Mouse (Mus musculus) CH12.LX (cell line): ENCODE measurements around the gene Gm9999. TPM values are rescaled to one million over a fixed set of nuclear protein-coding genes. Genes with fewer than 3 reads are reported as not detected.

ENCODE experiments used
- DNase-seq: peaks from one replicate; pipeline ENCODE4 v3.0.0-alpha.2; 2013; ENCODE audit errors: extremely low read depth
- H3K27ac ChIP-seq: 2 replicates; pipeline ENCODE4 v1.5.1; 2012; ENCODE audit warnings: low read depth, mild to moderate bottlenecking, control low read depth, moderate library complexity; ENCODE audit not compliant: insufficient read depth
- H3K27me3 ChIP-seq: replicated peaks from 2 replicates; pipeline ENCODE3; 2012; ENCODE audit warnings: inconsistent platforms
- H3K36me3 ChIP-seq, 2 experiments: replicated peaks in 1 of 2; 2 replicates each; pipeline versions ENCODE3 to v1.6.1; 2012; ENCODE audit warnings: inconsistent platforms in 1 of 2, low read length in 1 of 2, mild to moderate bottlenecking in 1 of 2, mixed read lengths in 1 of 2, moderate library complexity in 1 of 2; ENCODE audit not compliant: control insufficient read depth in 1 of 2, insufficient read depth in 1 of 2
- H3K4me1 ChIP-seq, 2 experiments: 2 replicates each; pipeline ENCODE4 v1.6.1; 2012; ENCODE audit warnings: inconsistent platforms in 1 of 2, moderate library complexity in 1 of 2; ENCODE audit not compliant: insufficient read depth in 2 of 2, control insufficient read depth in 1 of 2
- H3K4me2 ChIP-seq: 2 replicates; pipeline ENCODE4 v1.6.1; 2012; ENCODE audit warnings: low read depth, mild to moderate bottlenecking, control low read depth; ENCODE audit not compliant: poor library complexity, insufficient read depth, severe bottlenecking
- H3K4me3 ChIP-seq, 3 experiments: fragments of 150-350 bp in 1 of 3; sonication (generic) in 1 of 3; replicated peaks in 1 of 3; 2 replicates each; pipeline versions ENCODE3 to v1.5.1; 2011 to 2012; ENCODE audit warnings: low read depth in 2 of 3, low read length in 2 of 3, mild to moderate bottlenecking in 2 of 3, moderate library complexity in 2 of 3, control low read depth in 1 of 3, improper control_type of control experiment in 1 of 3, inconsistent platforms in 1 of 3, mixed read lengths in 1 of 3; ENCODE audit not compliant: poor library complexity in 1 of 3
- H3K79me2 ChIP-seq: replicated peaks from 2 replicates; pipeline ENCODE4 v1.6.1; 2012; ENCODE audit warnings: mild to moderate bottlenecking, moderate library complexity; ENCODE audit not compliant: control insufficient read depth, poor library complexity, insufficient read depth, severe bottlenecking; ENCODE audit errors: extremely low read depth
- H3K9ac ChIP-seq: 2 replicates; pipeline ENCODE4 v1.6.1; 2012; ENCODE audit warnings: low read depth, mild to moderate bottlenecking, control low read depth, moderate library complexity; ENCODE audit not compliant: insufficient read depth
- H3K9me3 ChIP-seq: replicated peaks from 2 replicates; pipeline ENCODE3; 2012; ENCODE audit warnings: low read length, inconsistent platforms, mixed read lengths
- ELF1 ChIP-seq: IDR thresholded peaks from 2 replicates; pipeline ENCODE4 v1.6.1; 2014; ENCODE audit warnings: low read depth, mild to moderate bottlenecking, inconsistent platforms, low read length, improper control_type of control experiment
- EP300 ChIP-seq: IDR thresholded peaks from 2 replicates; pipeline ENCODE4 v1.6.1; 2011; ENCODE audit warnings: low read length, improper control_type of control experiment
- ETS1 ChIP-seq: conservative IDR thresholded peaks from 2 replicates; pipeline ENCODE4 v1.6.1; 2012; ENCODE audit warnings: low read depth, mild to moderate bottlenecking, inconsistent platforms, low read length, improper control_type of control experiment, moderate library complexity
- GABPA ChIP-seq: IDR thresholded peaks from 2 replicates; pipeline ENCODE4 v1.6.1; 2012; ENCODE audit warnings: low read depth, low read length, improper control_type of control experiment, inconsistent platforms; ENCODE audit not compliant: insufficient replicate concordance
- JUN ChIP-seq: IDR thresholded peaks from 2 replicates; pipeline ENCODE4 v1.6.1; 2011; ENCODE audit warnings: low read depth, mild to moderate bottlenecking, low read length, improper control_type of control experiment, moderate library complexity; ENCODE audit not compliant: insufficient read depth
- JUND ChIP-seq: conservative IDR thresholded peaks from 2 replicates; pipeline ENCODE4 v1.6.1; 2011; ENCODE audit warnings: low read depth, low read length, improper control_type of control experiment
- MEF2A ChIP-seq: IDR thresholded peaks from 2 replicates; pipeline ENCODE4 v1.6.1; 2014; ENCODE audit warnings: low read depth, mild to moderate bottlenecking, inconsistent platforms, low read length, improper control_type of control experiment, borderline replicate concordance
- MXI1 ChIP-seq: IDR thresholded peaks from 2 replicates; pipeline ENCODE4 v1.6.1; 2011; ENCODE audit warnings: mild to moderate bottlenecking, low read depth, low read length, improper control_type of control experiment
- NELFE ChIP-seq: IDR thresholded peaks from 2 replicates; pipeline ENCODE4 v1.6.1; 2011; ENCODE audit warnings: low read depth, low read length, improper control_type of control experiment
- NRF1 ChIP-seq: IDR thresholded peaks from 2 replicates; pipeline ENCODE4 v1.6.1; 2014; ENCODE audit warnings: low read depth, mild to moderate bottlenecking, inconsistent platforms, low read length, improper control_type of control experiment, moderate library complexity
- PAX5 ChIP-seq: IDR thresholded peaks from 2 replicates; pipeline ENCODE4 v1.6.1; 2012; ENCODE audit warnings: low read length, inconsistent platforms, mixed read lengths
- POLR2A ChIP-seq: IDR thresholded peaks from 2 replicates; pipeline ENCODE4 v1.6.1; 2011; ENCODE audit warnings: low read depth, mild to moderate bottlenecking, improper control_type of control experiment, low read length
- RAD21 ChIP-seq: IDR thresholded peaks from 2 replicates; pipeline ENCODE4 v1.6.1; 2011; ENCODE audit warnings: low read depth, mild to moderate bottlenecking, low read length, improper control_type of control experiment, moderate library complexity
- RCOR1 ChIP-seq: conservative IDR thresholded peaks from 2 replicates; pipeline ENCODE4 v1.6.1; 2012; ENCODE audit warnings: low read depth, mild to moderate bottlenecking, inconsistent platforms, low read length, improper control_type of control experiment
- UBTF ChIP-seq: IDR thresholded peaks from 2 replicates; pipeline ENCODE4 v1.6.1; 2012; ENCODE audit warnings: low read depth, mild to moderate bottlenecking, inconsistent platforms, low read length, improper control_type of control experiment, moderate library complexity
- USF2 ChIP-seq: conservative IDR thresholded peaks from 2 replicates; pipeline ENCODE4 v1.6.1; 2011; ENCODE audit warnings: low read depth, low read length, improper control_type of control experiment
- dilution Hi-C: fragments of 300-500 bp; cut with MboI; formaldehyde crosslinking; loops from 2 replicates; pipeline ENCODE4 v1.14.3; 2020; ENCODE audit warnings: low sequenced_read_pairs; ENCODE audit not compliant: extremely low pct_unique_long_range_greater_than_20kb, extremely low pct_ligation_motif_present
- in situ Hi-C: fragments of 300-500 bp; cut with MboI; formaldehyde crosslinking; loops from 3 replicates; pipeline ENCODE4 v1.14.3; 2019; ENCODE audit warnings: low sequenced_read_pairs, low pct_ligation_motif_present, low pct_unique_long_range_greater_than_20kb, mixed read lengths
- polyA plus RNA-seq: library from polyadenylated mRNA; unstranded; fragments of >175 nt; gene quantifications from 2 replicates; pipeline ENCODE4 v1.2.1, GENCODE M21; 2012; ENCODE audit warnings: low read depth; ENCODE audit not compliant: insufficient read length
- total RNA-seq, 2 experiments: library from RNA; depleted of rRNA; stranded (reverse); fragments of 300-350 nt in 1 of 2; fragments of >200 nt in 1 of 2; gene quantifications; 2 replicates each; pipeline ENCODE4 v1.2.3; 2012 to 2014

Gene Gm9999
- total RNA-seq (2012; rRNA removed) = not detected in 2 replicates
- total RNA-seq (2014; rRNA removed) = not detected in 2 replicates
- polyA plus RNA-seq = not detected in 2 replicates

DNA sequence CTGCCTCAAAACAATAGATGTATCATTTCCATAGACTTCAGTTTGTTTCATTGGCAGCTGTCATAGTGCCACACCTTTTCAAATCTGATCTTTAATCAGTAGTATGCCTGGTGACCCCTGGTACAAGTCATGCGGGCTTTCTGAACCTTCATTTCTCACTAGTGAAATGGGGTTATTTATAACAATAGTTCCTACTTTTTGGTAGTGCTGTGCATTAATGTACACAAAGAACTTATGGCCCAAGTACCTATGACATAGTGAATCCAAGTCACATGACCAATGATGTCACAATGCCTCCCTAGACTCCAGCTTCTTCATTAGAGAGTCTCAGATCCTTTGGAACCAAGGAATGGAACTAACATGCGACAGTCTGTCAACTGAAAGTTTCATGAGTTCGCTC is at the start of gene Gm9999:
Gene Gm9999, plus strand, starts transcription at position 301 of the 400 bp plus-strand sequence.
- Histone ChIP-seq H3K4me2 (no peak within 1 kb of the TSS), H3K27ac (no peak within 1 kb of the TSS), H3K4me1 (peaks cover 2 to 13% of the 10 kb centered on the region in 2 experiments; a peak in 3 of 4 replicates), H3K79me2 (no peaks in the 10 kb centered on the region), H3K4me3 (no peak within 1 kb of the TSS), H3K36me3 (no peaks in the 10 kb centered on the region), H3K27me3 (no peaks in the 10 kb centered on the region), H3K9me3 (no peaks in the 10 kb centered on the region), H3K9ac (no peak within 1 kb of the TSS)
- dilution Hi-C loops = no loop called here
- TF ChIP-seq ETS1 (no peak), GABPA (no peak), MXI1 (no peak), RAD21 (no peak), NRF1 (no peak), NELFE (no peak), JUND (no peak), USF2 (no peak), POLR2A (no peak)
- DNase-seq = no peak
- in situ Hi-C loops = no loop called here

DNA sequence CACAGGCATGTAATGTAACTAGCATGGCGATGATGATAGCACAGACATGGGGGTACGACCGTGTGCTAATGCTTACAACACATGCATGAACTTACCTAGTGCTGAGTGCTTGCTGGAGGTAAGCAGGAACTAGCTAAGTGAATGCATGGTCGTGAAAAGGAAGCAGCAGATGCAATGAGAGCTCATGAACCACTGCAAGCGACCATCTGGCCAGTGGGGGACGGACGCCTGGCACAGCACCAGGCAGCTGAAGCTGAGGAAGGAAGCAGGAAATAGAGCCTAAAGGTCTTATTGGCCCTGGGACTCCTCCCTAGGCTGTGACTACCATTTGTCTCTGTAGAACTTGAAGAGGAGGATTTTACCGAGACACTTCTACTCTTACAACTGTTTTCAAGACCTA is 48.6 kb upstream of the Gm9999 start:
- no peak overlapping the region for H3K27ac ChIP-seq
- no peak overlapping the region for H3K4me3 ChIP-seq
- peaks cover 3 to 21% of the 10 kb centered on the region in 2 experiments; a peak in 2 of 4 replicates for H3K4me1 ChIP-seq
- no peak for DNase-seq
- no peak overlapping the region for H3K4me2 ChIP-seq
- H3K9me3 ChIP-seq = no peaks in the 10 kb centered on the region
- dilution Hi-C loops (no loop called here), in situ Hi-C loops (no loop called here)
- H3K36me3 ChIP-seq = peaks cover 33 to 65% of the 10 kb centered on the region in 2 experiments
- H3K79me2 ChIP-seq = no peaks in the 10 kb centered on the region
- TF ChIP-seq MEF2A (no peak), EP300 (no peak), POLR2A (no peak), ETS1 (no peak), ELF1 (no peak), NRF1 (no peak), JUN (no peak), RCOR1 (no peak), PAX5 (no peak), UBTF (no peak)
- H3K27me3 ChIP-seq = no peaks in the 10 kb centered on the region
- no peak overlapping the region for H3K9ac ChIP-seq
